Mouse (Mus musculus): ENCODE results near the gene Mlana.

Gene Mlana

GRCm38 (mm10) chr19:29697245-29697874 is at the start of gene Mlana:
Mlana (plus strand) TSS chr19:29697824.
- no peak for DNase-seq (ENCODE audit: low spot score)

DNA sequence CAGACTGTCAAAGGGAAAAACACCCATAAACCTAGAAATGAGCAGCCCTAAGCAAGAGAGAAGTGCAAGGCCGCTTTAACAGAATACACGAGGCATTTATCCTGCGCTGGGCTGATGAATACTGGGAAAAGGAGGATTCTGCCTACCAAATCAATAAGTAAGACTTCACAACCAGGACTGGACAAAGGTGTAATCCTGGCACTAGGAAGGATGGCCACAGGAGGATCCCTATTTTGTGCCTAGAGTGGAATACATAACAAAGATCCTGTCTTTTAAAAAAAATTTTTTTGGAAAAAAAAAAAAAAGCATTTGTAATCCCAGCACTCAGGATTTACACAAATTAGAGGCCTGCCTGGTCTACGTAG is 49.1 kb upstream of the Mlana start:
- no peak for DNase-seq (ENCODE audit: low spot score)

- no peak for DNase-seq (ENCODE audit: low spot score)
These were observed 47.9 kb upstream of the Mlana start for GRCm38 (mm10) chr19:29649683-29650082.

DNA sequence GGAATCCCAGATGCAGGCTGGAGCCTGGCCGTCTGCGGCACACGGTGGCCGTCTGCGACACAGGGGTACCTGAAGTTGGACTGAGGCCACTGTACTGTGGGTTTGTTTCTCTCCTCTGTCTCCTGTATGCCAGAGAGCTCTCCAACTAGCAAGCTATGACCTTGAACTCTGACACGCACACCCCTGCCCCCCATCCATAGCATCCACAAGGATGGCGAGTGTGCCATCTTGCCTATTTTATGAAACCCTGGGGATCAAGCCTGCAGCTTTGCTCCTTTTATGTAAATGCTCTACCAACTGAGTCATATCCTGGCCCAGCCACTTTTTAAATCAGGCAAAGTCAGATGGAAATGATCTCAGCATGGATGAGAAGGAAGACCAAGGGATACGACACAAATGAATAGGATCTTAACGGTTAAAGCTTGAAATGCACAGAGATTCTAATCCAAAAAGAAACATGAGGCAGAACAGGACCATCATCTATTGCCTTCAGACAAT is 43.8 kb upstream of the Mlana start:
- DNase-seq (ENCODE audit: low spot score) = no peak

DNA sequence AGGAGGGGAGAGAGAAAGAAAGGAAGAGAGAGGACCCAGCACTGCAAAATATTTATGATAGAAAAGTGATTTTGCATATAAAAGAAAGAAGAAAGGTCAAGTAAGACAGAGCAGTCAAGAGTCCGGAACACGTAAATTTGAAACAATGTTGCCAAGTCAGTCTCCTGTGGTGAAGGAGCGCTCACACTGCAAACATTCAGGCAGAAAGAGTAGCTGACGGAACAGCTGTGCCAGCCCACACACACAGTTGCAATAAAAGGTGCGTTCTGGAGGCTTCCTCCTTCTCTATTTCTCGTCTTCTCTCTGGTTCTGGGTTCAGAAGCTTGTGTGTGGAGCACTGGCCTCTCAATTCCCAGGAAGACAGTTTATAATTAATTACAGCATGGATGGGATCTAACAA is 42.5 kb upstream of the Mlana start:
- no peak for DNase-seq (ENCODE audit: low spot score)

DNA sequence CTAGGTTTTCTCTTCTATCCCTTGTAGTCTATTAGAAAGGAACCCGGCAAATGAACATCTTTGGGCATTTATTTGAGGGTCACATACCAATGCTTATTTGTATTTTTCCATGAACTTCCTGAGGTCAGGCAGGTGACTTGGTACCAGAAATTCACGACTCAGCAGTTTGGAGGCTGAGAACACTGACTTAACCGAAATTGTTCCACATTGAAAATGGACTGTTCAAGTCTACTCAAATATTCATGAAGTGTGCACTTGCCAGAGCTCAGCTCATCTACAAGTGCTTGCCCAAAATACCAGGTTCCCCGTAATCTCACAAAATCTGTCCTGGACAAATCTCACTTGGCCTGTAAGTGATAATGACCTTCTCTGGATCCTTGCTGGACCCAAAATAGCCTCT is 41.6 kb upstream of the Mlana start:
- DNase-seq (ENCODE audit: low spot score) = no peak

- DNase-seq (ENCODE audit: low spot score) = no peak
These were observed 41.0 kb upstream of the Mlana start for GRCm38 (mm10) chr19:29656620-29657019.

DNA sequence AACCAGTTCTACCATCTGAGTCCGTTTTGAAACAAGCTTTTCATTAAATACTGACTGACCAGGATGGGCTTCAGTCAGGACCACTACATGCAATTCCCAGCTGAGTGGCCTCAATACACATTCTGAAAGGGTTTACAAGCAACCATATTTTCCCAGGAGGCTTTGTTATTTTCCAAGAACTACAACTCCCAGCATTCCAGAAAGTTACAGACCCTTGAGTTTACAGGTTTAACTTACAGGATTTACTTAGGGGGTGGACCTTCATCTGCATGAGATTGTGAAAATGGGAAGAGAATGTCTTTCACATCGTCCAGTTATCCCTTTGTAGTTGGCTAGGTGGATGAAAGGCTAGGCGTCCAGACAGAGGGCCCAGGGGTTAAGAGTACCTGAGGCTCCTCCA is 40.6 kb upstream of the Mlana start:
- no peak for DNase-seq (ENCODE audit: low spot score)

GRCm38 (mm10) chr19:29657558-29657957 is 40.1 kb upstream of the Mlana start:
- no peak for DNase-seq (ENCODE audit: low spot score)

DNA sequence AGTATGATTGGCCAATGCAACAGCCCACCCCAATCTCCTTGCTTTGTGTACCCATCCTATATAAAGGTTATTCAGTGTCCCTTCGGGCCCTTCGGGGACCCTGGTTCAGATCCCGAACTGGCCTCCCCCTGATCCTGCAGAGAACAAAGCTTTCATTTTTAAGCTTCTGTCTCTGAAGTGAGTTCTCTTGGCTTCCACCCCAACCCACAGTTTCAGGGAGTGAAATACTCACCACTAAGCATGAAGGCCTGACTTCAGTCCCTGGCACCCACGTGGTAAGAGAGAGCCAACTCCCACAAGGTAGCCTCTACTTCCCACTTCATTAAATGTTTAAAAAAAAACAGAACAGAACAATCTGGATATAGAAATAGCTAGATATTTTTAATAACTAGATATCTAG is 38.8 kb upstream of the Mlana start:
- no peak for DNase-seq (ENCODE audit: low spot score)

- no peak for DNase-seq (ENCODE audit: low spot score)
These were observed 37.9 kb upstream of the Mlana start for GRCm38 (mm10) chr19:29659705-29660104.

DNA sequence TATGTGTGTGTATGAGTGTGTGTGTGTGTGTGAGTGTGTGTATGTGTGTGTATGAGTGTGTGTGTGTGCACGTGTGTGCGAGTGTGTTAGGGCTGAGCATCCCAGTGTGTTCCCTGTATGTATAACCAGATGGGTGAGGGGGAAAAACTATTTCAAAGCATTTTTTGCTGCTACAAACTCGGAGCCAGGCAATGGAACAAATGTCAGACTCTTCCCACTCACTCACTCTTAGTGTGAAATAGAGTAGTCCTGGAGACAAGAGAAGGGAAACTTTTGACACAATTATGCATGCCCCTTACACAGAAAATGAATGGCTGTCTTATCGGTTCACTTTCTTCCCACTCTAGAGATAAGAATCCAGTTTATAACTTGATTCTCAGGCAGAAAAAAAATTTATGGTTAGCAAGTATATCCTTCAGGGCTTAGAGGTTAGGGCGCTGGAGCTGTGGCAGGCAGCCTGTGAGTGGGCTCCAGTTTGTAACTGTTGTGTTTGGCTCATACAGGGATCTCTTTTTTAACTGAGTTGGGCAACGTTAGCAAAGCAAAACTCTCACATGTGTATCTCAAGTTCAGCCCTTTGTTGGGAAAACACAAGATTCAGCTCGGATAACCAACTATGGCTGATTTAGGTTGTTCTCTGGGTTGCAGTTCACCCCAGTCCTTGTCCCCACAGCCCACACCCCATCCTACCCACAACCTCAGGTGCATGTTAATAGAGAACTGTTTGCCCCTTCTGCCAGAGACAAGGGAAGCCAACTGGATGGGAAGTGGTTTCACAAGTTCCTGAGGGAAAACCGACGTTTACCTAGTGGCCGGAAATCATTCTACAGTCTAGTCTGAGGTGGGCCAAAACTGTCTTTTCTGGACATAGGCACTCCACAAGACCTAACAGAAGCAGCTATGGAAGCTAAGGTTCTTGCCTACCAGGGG is 36.5 kb upstream of the Mlana start:
- no peak for DNase-seq (ENCODE audit: low spot score)

DNA sequence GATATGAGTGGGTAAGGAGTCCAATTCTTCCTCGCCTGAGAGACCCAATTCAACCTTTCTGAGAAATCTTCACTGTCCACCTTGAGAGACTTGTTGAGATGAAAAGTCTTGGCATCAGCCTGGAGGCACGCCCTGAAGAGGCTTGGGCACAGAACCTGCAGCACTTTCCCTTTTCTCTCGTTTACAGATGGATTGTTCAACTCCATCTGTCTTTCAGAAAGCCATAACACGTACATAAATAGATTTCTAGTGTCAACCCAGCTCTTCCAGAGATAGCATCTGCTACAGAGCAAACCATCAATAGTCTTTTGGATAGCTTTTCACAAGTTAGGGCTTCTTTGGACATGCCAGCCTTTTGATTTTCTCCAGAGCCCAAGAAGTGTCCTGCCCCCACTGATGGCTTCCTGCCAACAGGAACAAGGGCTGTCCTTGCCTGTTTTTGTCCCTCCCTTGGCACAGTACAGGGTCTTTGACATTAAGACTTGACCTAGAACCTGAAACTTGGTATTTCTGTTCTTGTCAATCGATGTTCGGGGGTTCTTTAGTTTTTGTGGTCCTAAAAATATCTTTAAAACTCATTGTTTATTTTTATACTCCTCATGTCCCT is 35.5 kb upstream of the Mlana start:
- no peak for DNase-seq (ENCODE audit: low spot score)

GRCm38 (mm10) chr19:29663780-29664179 is 33.8 kb upstream of the Mlana start:
- no peak for DNase-seq (ENCODE audit: low spot score)

GRCm38 (mm10) chr19:29664934-29665333 is 32.7 kb upstream of the Mlana start:
- no peak for DNase-seq (ENCODE audit: low spot score)

DNA sequence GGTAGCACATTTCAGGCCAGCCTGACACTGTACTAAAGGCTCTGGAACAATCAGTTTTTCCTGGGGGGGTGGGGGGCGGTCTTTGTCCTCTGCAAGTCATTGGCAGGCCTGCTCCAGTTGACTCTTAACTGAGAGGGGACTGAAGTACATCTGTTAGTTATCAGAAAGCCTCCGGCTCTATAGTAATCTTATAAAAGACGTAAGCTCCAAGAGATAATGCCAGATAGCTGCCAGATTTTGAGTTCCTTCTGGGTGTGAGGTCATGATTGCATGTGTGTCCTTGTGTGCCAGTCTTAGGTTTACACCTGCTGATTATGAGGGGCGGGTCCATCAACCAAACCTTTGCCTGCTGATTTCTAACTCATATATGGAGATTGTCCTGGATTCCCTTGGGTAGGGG is 31.5 kb upstream of the Mlana start:
- DNase-seq (ENCODE audit: low spot score) = no peak

GRCm38 (mm10) chr19:29666965-29667594 is 30.5 kb upstream of the Mlana start:
- no peak for DNase-seq (ENCODE audit: low spot score)

GRCm38 (mm10) chr19:29668135-29668534 is 29.5 kb upstream of the Mlana start:
- DNase-seq (ENCODE audit: low spot score) = no peak

DNA sequence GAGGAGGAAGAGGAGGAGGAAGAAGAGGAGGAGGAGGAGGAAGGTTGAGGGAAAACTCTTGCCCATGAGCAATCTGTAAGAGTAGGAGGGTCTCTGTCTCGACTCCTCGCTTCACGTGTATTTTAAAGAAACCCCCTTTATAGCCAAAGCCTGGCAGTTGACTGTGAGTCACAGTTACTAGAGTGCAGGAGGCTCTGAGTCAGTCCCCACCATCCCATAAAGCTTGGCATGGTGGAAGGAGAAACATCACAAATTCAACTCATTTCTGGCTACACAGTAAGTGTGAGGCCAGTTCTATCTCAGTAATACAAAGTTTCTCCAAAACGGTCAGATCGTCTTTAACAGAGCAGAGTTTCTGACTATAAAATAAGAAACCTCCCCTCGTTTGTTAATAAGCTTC is 27.4 kb upstream of the Mlana start:
- no peak for DNase-seq (ENCODE audit: low spot score)

- no peak for DNase-seq (ENCODE audit: low spot score)
These were observed 26.5 kb upstream of the Mlana start for GRCm38 (mm10) chr19:29671160-29671559.

DNA sequence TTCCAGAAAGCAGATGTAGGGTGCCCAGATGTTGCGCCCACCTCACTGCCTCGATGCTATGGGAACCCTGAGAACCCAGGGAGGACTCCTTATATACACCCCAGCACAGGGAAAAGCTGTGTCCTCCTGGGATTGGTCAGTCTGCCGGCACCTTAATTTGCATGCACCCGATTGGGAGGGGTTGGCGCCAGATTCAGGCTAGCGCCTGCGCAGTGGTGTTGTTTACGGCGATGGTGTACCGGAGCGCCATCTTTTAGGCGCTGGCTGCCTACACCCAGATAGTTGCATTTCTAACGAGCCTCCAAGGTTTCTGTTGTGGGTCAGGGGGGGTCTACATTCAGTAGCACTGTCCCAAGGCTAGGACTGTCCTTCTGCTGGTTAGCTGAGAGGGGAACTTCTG is 25.0 kb upstream of the Mlana start:
- no peak for DNase-seq (ENCODE audit: low spot score)

DNA sequence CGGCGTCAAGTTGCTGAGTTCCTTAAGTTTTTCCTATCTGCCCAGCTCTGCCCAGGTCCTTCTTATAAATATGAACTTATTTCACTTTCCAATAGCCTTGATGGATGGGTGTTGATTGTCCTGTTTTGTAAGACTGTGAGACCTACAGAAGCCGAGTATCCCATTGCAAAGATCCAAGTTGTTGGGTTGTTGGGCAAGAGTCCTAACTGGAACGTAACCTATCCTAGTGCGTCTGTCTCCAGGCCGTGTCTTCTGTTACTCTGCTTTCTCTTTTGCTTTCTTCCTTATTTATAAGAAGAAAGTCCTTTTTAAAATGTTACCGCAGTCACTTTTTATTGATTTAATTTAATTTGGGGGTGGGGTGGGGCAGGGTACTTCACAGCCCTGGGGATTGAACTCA is 22.7 kb upstream of the Mlana start:
- DNase-seq (ENCODE audit: low spot score) = no peak
